Mouse (Mus musculus): ENCODE data around the gene Gm6871. TPM values are rescaled to one million over a fixed set of nuclear protein-coding genes. Genes with fewer than 3 reads are reported as not detected.

Gm6871 gene
- total RNA-seq, 1 experiment from 2014 or later, result 0.59 TPM

Other genes starting within 250 kb of the Gm6871 start
- gene AI987944, start 180.3 kb downstream of the Gm6871 start, total RNA-seq (2021), result 10.6 and 14.2 TPM in 2 replicates
- gene Vmn2r57, start 125.0 kb downstream of the Gm6871 start, total RNA-seq (2021), result 0.07 and 0.19 TPM in 2 replicates
- not detected in 2 replicates for gene Gm20449, start 74.2 kb downstream of the Gm6871 start, total RNA-seq (2021)
- gene AW146154, start 73.8 kb downstream of the Gm6871 start, total RNA-seq (2021), result 8.8 and 10.4 TPM in 2 replicates
- 16.6 and 18.9 TPM in 2 replicates for gene 2610021A01Rik, start 25.6 kb upstream of the Gm6871 start, total RNA-seq (2021)
- gene Zfp788, start 59.5 kb upstream of the Gm6871 start, total RNA-seq (2021), result 10.9 and 13.6 TPM in 2 replicates